Mouse (Mus musculus): Measurements from ENCODE around the gene Gm45261.

The Gm45261 gene

DNA sequence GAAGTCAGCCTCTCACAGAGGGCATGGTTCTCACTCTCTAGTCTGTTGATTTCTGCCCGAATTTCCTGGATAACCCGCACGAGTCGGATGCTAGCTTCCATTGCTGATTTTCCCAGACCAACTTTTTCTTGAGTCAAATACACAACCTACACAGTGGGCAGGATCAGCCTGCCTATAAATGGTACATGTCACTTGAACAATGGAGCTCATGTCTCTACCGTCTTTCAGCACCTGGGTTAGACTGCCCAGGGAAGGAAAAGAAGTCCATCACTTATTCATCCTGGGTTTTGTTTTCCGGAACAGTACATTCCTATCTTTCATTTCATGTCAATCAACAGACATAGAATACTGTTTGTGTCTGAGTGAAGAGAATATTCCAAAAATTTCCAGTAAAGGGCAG, at the start of gene Gm45261:
Gene Gm45261, minus strand, starts transcription at position 101 of the 400 bp plus-strand sequence.
- in situ Hi-C loops (cut with MboI), result no loop called here

DNA sequence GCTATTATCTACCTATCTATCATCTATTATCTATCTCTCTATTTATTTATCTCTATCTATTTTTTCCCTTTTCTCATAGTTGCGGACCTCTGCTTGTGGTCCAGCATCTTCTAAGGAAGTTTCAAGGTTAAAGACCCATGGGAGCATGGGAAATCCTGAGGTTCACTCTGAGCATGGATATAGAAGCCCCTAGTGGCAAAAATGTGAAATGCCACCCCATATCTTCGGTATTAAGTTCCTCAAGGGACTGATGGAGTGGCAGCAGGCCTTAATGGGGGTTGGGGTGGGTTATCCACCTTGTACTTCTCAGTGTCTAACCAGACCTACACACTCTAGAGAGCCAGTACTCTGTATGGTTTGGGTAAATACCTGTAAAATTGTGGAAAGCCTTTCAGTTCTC, 43.5 kb upstream of the Gm45261 start:
- in situ Hi-C loops (cut with MboI), result no loop called here

DNA sequence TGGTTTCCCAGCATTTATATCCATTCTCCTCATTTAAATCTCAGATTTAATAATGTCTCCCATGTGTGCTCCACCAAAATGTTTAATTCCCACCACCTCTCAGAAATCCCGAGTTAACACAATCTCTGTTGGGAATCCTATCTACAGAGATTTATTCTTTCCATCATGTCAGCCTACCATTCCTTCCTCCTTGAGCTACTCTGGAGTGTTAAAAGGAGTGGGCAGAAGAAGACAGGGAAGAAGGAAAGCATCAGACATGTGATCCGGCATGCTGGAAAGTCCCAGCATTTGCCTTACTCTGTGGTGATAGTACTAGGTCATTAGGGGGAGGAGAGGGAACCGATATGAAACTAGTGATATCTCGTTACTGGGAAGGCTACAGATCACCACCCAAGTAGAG, 42.8 kb upstream of the Gm45261 start:
- in situ Hi-C loops (cut with MboI), result no loop called here

DNA sequence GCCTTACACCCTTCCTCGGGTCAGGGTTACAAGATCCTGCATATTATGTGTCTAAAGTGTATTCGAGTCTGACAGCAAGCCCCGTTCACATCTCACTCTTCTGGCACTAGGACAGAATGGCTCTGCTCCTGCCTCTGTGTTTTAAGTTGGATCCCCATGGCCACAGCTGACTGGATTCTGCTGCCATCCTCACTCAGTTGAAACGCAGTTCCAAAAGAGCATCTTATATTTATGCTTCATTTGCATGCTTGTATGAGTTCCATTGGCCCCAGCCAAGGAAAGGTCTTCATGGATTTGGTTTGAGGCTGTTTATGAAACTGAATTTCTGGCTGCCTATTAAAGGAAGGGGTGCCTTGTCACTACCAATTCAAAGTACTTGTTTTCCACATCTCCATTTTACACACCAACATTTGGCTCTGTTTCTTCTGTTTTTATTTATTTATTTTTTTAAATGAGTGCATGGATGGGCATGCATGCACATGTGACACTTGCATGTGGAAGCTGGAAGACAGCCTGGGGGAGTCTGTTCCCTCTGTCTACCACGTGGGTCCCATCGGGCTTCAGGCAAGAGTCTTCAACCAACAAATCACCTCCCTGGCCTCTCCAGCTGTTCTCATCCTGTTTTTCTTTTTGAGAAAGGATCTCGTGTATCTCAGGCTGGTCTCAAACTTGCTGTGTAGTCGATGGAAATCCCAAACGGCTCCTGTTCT, 41.4 kb upstream of the Gm45261 start:
- in situ Hi-C loops (cut with MboI), result no loop called here

DNA sequence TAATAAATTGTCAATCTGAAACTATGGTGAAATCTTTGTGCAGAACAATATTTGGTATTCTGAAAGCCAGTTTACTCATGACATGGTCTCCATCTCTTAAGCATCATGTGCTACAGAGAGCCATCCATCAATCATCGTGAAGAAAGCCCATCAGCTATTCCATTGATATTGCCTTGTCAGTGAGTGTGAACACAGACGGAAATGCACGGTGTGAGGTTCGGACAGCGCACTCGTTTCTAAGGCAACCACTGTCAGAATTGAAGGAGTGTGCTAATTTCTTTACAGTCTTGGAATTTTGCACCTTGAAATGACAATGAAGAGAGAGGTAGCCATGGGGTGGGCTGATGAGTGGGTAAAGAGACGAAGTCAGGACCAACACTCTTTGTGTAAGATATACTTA, 38.0 kb upstream of the Gm45261 start:
- in situ Hi-C loops (cut with MboI), result no loop called here

DNA sequence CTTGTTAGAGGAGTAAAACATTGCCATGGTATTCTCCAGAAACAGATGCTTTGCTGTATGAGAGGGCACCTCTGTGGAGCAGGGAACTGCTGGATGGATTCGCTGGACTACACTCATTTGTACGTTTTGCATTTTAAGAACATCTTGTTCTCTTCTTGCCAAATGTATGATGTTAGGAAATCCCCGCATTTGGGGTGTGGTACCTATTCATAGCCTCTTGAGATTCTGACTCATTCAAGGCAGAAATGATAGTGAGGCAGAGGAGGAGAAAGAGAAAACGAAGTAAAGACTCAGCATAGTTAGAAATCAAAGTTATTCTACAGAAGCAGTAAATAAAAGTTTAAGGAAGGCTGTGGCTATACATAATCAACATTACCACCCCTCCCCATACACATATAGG, 35.1 kb upstream of the Gm45261 start:
- in situ Hi-C loops (cut with MboI), result no loop called here

DNA sequence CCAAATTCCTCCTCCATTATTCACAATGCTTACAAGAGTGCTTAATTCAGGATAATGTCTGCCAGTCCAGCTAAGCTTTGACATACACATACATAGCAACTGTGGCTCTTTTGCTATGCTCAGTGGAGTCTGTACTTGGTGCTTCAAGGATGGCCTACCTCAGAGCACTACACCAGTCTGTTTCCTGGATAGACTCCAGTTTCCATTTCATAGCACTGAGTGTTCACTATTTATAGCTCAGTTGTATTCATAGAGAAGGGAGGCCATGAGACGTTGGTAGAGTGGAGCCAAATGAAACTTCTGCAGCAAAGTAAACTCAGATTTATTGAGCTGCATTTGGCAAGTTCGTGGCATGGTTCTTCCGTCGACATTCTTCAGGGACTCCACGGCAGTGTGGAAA, 22.2 kb upstream of the Gm45261 start:
- in situ Hi-C loops (cut with MboI), result no loop called here

DNA sequence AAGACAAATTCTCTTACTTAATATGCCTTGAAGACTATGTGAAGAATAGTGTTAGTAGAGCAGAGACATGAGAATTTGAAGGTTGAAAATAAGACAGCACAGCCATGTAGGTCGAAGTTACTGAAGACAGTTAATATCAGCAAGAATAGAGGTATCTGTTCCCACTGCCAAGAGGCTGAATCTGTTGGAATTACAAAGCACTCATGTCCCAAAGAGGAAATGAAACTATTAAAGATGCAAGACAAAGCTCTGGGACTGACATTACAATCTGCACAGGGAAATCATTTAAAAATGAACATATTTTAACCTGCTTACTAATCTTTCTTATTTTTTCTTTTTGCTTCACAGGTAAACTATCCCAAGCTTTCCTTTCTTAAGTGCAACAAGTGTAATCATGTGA, 13.7 kb upstream of the Gm45261 start:
- in situ Hi-C loops (cut with MboI), result no loop called here

DNA sequence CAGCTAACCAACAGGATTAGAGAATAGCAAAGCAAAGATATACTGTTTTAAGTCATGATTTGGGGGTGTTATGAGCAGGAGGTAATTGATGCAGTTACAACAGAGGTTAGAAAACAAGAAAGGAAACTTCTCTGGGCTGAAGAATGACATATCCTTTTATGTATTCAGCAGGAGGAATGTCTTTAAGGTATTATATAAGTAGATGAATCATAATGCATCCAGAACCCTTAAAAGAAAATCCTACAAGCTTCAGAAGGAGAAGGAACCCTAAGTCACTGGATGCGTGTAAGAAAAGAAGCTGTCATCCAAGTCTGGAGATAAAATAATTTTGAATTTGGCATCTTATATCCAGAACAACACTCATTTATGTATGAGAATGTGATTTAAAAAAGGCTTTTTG, 11.1 kb upstream of the Gm45261 start:
- in situ Hi-C loops (cut with MboI), result no loop called here

DNA sequence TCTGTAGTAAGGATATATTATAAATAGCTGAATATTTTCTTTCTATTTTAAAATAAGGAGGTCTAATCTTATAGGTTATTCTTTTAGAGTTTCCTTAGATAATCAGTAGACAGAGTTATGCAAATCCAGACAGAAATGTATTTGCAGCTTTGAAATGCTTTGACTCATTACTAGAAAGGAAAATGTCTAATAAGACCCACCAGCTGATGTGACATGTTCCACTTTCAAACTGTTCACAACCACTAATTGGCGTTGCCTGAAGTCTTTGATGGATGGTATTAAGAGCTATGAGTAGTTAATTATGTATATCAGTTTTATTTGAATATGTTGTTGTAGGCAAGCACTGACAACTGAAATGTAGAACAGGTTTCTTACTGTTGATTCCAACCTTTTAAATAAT, 1.3 kb downstream of the Gm45261 start:
- in situ Hi-C loops (cut with MboI), result no loop called here

DNA sequence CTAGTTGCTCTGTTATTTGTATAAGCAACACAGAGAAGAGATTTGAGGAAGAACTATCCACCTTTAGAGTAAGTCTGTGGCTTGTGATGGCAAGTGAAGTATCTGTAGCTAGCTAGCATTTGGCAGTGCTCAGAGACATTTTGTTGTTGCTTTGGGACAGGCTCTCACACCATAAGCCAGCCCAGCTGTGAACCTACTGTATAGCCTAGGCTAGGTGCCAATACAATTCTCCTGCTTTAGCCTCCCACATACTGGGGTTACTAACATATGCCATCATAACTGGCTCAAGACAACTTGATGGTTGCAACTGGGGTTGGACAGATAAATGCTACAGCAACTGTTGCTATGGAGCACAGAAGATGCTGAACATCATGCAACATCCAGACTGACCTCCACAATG, 1.8 kb downstream of the Gm45261 start:
- in situ Hi-C loops (cut with MboI), result no loop called here

DNA sequence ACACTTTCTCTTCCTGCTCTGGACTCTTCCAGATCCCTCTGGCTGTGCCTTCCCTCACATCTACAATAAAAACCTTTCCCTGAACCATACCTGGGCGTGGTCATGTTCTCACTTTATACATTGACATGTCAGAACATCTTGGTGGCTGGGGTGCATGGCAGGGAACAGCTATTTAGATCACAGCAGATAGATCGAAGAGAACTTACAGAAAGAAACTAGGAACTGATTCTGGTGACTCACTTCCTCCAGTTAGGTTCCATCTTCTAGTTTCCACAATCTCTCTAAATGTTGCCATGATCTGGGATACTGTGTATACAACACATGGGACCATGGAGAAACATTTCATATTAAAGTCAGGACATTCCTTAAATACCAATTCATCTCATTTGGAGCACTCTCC, 7.3 kb downstream of the Gm45261 start:
- in situ Hi-C loops (cut with MboI), result no loop called here

DNA sequence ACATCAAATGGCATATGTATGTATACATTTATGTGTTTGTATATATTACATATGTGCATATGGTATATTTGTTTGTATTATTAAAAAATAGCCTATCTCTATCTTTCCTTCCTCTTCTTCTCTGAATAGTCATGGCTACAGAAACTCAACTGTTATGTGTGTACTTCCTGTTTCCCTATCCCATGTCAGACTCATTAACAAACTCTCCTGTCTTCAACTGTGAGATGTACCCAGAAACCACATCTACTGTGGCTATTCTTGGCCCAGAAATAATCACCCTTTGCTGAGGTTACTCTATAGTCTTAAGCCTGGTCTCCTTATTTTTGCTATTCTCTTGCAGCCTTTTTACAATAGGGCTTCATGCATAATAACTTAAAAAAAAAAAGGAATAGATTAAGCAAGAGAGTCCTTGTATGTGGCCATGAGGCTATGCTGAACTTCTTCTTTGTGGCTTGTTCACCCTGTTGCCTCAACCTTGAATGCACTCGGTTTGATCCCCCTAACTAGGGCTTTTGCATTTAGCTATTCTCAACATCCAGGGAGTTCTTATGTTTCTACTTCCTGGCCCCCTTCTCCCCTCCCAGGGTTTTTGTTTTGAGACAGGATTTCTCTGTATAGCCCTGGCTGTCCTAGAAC, 9.2 kb downstream of the Gm45261 start:
- in situ Hi-C loops (cut with MboI), result no loop called here

DNA sequence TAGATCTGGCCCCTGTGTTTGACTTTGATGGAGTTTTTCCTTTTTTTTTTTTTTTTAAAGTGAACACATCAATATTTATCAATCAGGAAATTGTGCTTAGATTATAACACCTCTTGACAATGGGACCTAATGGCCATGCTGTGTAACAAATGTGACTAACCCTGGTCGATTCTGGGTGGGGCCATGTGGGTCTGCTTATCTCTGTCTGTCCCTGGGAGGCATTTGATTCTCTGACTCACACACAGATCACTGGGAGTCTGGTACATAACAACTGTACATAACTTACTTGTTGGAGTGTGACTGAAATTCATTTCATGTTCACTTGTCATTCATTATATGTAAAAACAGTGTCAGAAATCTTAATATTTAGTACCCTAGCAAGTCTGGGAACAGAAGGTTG, 13.7 kb downstream of the Gm45261 start:
- in situ Hi-C loops (cut with MboI), result no loop called here

DNA sequence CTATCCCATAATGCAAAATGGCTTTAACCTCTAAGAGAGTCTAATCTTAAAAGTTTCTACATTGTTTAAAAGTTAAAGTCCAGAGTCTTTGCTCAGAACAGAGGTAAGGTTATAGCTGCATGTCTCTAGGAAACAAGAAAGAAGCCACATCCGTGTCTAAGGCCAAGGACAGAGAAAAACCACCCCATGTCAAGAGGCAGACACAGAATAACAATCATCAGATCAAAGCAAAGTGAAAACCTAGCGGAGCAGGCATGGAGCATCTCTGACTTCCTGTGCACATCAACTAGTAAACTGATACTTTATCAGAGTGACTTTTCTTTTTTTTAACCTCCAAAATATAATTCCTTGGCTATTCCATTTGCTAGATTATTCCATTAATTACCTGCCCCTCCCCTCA, 20.3 kb downstream of the Gm45261 start:
- in situ Hi-C loops (cut with MboI), result no loop called here

DNA sequence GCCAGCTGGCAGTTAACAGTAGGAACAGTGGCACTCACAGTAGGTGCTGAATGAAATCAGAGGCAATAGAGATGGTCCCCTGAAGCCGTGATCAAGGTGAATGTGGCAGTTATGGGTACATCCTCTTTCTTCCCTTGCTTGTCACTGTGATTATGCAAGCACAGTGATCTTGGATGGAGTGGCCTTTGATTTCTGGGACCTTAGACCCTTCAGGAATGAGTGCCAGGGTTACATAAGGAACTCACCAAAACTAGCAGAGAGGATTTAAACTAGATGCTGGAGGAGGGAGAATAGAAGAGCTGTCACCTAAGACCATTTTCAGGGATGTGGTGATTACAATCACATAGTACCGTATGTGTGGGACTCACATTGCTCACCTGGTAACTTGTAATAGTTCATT, 22.7 kb downstream of the Gm45261 start:
- in situ Hi-C loops (cut with MboI), result no loop called here

DNA sequence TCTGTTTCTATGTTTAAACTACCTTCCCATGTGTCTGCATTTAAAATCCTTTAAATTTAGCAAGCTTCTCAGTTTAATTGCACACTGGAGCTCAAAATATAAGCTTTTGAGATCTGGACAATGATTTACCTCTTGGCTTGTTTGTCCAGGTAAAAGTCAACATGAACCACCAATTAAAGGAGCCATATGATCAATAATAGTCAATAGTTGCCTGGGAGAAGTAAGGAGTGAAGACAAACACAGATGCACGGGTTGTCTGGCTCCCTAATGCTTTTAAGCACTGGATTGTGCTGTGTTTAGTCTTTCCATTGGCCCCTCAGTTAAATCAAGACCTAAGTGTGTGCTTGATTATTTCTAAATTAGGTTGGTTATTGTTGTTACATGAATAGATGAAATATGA, 33.3 kb downstream of the Gm45261 start:
- in situ Hi-C loops (cut with MboI), result no loop called here

DNA sequence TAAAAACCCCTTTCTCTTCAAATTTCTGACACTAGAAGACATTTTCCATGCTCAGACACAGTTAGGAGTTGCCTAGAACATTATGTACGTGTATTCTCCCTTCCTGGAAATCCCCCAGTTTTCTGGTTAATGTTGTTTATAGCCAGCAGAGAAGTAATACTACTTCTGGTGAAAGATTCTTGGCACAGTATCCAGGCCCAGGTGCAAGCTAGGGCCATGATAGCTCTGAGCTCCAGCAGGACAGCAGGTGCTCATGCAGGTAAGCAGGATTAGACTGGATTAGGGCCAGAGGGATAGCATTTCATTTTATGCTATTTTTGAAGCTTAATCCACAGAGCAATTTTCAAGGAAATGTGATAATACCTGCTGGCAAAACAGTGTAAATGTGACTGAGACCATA, 33.8 kb downstream of the Gm45261 start:
- in situ Hi-C loops (cut with MboI), result no loop called here

DNA sequence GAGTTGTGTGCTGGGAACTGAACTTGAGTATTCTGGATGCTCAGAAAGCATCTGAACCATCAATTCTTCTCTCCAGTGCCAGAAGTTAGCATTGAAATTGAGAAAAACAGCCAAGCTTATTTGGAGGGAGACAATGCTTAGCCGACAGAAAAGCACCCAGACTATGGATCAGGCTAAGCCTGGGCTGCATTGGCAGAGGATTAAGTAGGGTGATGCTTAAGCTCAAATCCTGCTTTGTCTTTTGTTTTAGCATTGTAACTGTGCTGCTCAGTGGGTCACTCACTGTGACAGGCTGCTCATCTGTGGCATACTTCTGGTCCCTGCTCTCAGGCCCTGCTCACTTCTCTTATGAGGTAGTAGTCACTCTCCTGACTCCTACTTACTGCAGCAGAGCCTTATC, 36.6 kb downstream of the Gm45261 start:
- in situ Hi-C loops (cut with MboI), result no loop called here

DNA sequence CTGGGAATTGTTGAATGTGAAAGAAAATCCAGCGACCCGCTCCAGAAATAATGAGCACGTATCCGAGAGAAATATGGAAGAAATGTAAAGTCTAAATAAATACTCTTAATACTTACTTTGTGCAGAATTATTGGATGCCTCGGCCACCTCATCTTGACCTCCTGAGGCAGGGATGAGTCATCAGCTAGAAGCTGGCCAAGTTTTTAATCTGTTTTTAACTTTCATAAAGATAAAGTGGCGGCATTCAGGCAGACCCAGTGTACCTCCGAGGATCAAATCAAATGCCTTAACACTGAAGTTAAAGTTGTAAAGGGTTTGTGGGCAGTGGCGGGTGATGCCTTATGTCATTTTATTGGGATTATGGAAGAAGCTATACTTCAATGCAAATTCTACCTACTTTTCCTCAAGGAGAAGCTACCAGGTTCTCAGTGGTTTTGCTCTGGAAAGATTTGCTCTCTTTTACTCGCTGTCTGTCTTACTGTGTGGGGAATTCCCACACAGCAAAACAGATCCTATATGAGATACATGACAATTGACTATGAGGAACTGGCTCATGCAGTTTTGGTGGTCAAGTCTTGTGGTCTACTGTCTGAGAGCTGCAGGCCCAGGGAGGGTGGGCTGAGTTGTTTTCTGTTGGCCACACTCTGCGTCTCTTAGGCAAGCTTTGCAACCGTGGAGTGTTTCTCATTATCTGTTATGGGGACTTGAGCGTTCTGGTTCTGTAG, 42.8 kb downstream of the Gm45261 start:
- in situ Hi-C loops (cut with MboI), result loop anchor here (10.0 kb wide), 1 partner anchor 234 kb away; no protein-coding TSS in a partner anchor

DNA sequence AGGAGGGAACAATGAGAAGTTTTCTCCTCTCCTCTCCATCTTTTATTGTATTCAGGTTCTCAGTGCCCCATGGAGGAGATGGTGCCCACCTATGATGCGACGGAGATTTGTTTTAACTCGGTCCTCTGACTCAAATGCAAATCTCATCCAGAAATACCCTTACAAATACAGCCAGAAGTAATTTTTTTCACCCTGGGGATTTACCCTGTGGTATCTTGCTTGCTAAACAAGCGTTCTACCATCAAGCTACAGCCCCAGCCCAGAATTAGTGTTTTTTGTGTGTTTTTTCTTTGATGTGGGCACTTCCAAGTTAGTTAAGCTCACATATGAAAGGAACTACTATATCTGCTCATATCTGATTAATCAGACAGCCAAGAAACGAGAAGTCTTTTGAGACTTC, 44.9 kb downstream of the Gm45261 start:
- in situ Hi-C loops (cut with MboI), result loop anchor here (10.0 kb wide), 1 partner anchor 232 kb away; no protein-coding TSS in a partner anchor

DNA sequence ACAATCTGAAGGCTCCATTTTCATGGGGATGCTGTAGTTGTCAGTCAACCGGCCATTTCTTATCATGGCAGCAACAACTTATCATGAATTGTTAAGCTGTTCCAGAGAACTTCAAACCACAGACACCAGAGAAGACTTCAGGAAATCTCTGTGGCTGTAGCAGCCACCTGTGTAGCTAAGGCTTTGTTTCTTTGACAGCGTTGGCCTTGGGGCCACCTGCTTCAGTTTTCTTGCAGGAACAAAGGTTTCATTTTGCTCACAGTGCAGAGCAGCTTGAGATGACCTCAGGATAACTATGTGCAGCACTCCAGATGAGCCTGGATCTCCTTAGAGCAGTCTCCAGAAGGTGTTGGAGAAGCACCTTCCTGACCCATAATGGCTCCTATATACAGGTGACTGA, 48.7 kb downstream of the Gm45261 start:
- in situ Hi-C loops (cut with MboI), result loop anchor here (10.0 kb wide), 1 partner anchor 228 kb away; no protein-coding TSS in a partner anchor
